14 mouse cellular contexts compared by ENCODE assay signal in the genomic region with DNA sequence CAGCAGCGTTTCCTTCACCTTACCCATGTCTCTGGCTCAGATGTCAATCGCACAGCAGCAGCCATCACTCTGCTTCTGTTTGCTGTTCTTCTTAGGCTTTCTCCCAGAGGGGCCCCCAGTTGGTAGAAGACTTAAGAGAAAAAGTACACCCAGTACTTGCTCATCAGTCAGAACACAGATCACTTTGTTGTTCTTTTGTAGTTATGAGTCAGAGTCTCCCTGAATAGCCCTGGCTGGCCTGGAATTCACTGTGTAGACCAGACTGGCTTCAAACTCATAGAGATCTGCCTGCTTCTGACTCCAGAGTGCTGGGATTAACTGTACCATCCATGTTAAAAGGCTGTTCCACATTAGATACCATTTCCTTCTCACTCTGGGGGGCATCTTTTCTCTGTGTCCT.
"Had no signal": no experiment of that assay in that cellular context is flagged by ENCODE, and none has a peak within 500 bp of the region (broad histone marks: within the 10 kb centered on the region; RNA-seq: fewer than 3 reads in every experiment).

No protein-coding gene starts in this region.

- DNase-seq: kidney, adult 8-10 months; kidney, postnatal 36 days; layer of hippocampus, adult 9-11 months; left cerebral cortex, postnatal 4 days; lung, adult 2 months; lung, postnatal 36 days; right cerebral cortex, postnatal 14 days; thymus, adult 2 months; thymus, postnatal 25 days had no signal

- H3K4me2 ChIP-seq: liver, embryonic 11.5 days; liver, embryonic 15.5 days; stomach, embryonic 15.5 days had no signal

- H3K36me3 ChIP-seq: liver, embryonic 15.5 days; stomach, embryonic 15.5 days had no signal

- H3K4me1 ChIP-seq: stomach, embryonic 15.5 days had no signal

- H3K9ac ChIP-seq: liver, embryonic 15.5 days; stomach, embryonic 15.5 days had no signal

- H3K27me3 ChIP-seq: liver, embryonic 15.5 days; stomach, embryonic 15.5 days had no signal

- H3K27ac ChIP-seq: kidney, postnatal 0 days; liver, embryonic 15.5 days; stomach, embryonic 15.5 days had no signal

- H3K9me3 ChIP-seq: liver, embryonic 15.5 days; stomach, embryonic 15.5 days had no signal

- H3K4me3 ChIP-seq: liver, embryonic 15.5 days; stomach, embryonic 15.5 days had no signal

- ATAC-seq: lung, postnatal 0 days had no signal
